Comparison of ENCODE assay signal across 20 mouse cellular contexts in the genomic region with DNA sequence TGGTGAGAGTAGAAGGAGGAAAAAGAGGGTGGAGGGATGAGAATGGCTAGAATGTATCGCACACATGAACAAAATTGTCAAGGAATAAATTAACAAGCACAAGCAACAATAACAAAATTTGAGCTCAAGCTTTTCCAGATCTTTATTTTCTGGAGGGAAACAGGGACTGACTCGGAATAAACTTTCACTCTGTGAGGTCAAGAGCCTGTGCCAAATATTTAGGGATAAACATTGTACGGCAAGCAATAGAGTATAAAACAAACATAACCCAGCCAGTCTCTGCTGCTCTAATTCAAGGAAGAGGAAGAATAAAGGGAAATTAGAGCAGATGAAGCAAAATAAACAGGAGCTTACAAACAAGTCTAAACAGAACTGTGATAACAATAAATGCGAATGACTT.
"Had no signal": no experiment of that assay in that cellular context is flagged by ENCODE, and none has a peak within 500 bp of the region (broad histone marks: within the 10 kb centered on the region; RNA-seq: fewer than 3 reads in every experiment).

No protein-coding gene starts in this region.

- H3K36me3 ChIP-seq: intestine, embryonic 15.5 days; midbrain, embryonic 12.5 days; neural tube, embryonic 13.5 days had no signal

- H3K4me1 ChIP-seq: intestine, embryonic 15.5 days; midbrain, embryonic 12.5 days; neural tube, embryonic 13.5 days had no signal

- H3K9me3 ChIP-seq: intestine, embryonic 15.5 days; midbrain, embryonic 12.5 days; neural tube, embryonic 13.5 days had no signal

- H3K9ac ChIP-seq: intestine, embryonic 15.5 days; liver, embryonic 14.5 days; midbrain, embryonic 12.5 days; neural tube, embryonic 13.5 days had no signal

- DNase-seq: kidney, adult 11 months; kidney, adult 9 months; kidney, postnatal 25 days; layer of hippocampus, adult 9-11 months; retina, postnatal 1 day; right cerebral cortex, postnatal 25 days; spleen, adult 18-20 months; thymus, adult 2 months; thymus, postnatal 14 days; thymus, postnatal 4 days had no signal

- ATAC-seq: hindbrain, embryonic 16.5 days; intestine, embryonic 15.5 days; midbrain, embryonic 16.5 days had no signal

- H3K4me3 ChIP-seq: intestine, embryonic 15.5 days; layer of hippocampus, adult 2 months; left cerebral cortex, adult 2 months; midbrain, embryonic 12.5 days; myocyte; neural tube, embryonic 13.5 days had no signal

- H3K27ac ChIP-seq: intestine, embryonic 15.5 days; layer of hippocampus, adult 2 months; left cerebral cortex, adult 2 months; liver, embryonic 14.5 days; midbrain, embryonic 12.5 days; neural tube, embryonic 13.5 days had no signal

- H3K4me2 ChIP-seq: intestine, embryonic 15.5 days; liver, embryonic 11.5 days; midbrain, embryonic 12.5 days; neural tube, embryonic 13.5 days had no signal

- H3K27me3 ChIP-seq: intestine, embryonic 15.5 days; midbrain, embryonic 12.5 days; neural tube, embryonic 13.5 days had no signal
